Mouse (Mus musculus) urinary bladder, postnatal 25 days (tissue): ENCODE data around the gene Gm12569.

Experiments
- DNase-seq: peaks from one replicate; pipeline ENCODE4 v3.0.0; 2022; ENCODE audit warnings: low spot score

The Gm12569 gene

GRCm38 (mm10) chr11:51220308-51220707 is at the start of gene Gm12569:
Gm12569 (plus strand) TSS chr11:51220473.
- DNase-seq: no peak

- no peak for DNase-seq
These were observed 17.5 kb upstream of the Gm12569 start for GRCm38 (mm10) chr11:51202726-51203125.

GRCm38 (mm10) chr11:51207758-51208157 is 12.5 kb upstream of the Gm12569 start:
- no peak for DNase-seq

GRCm38 (mm10) chr11:51211426-51211825 is 8.8 kb upstream of the Gm12569 start:
- DNase-seq: no peak

- no peak for DNase-seq
These were observed 6.3 kb upstream of the Gm12569 start for GRCm38 (mm10) chr11:51214021-51214420.

GRCm38 (mm10) chr11:51219396-51219980 is 785 bp upstream of the Gm12569 start:
- no peak for DNase-seq

- no peak for DNase-seq
These were observed 6.8 kb downstream of the Gm12569 start for GRCm38 (mm10) chr11:51227104-51227503.

GRCm38 (mm10) chr11:51234626-51235025 is 14.4 kb downstream of the Gm12569 start:
- no peak for DNase-seq

- DNase-seq: no peak
These were observed 22.6 kb downstream of the Gm12569 start for GRCm38 (mm10) chr11:51242897-51243296.

- no peak for DNase-seq
These were observed 36.7 kb downstream of the Gm12569 start for GRCm38 (mm10) chr11:51257006-51257405.

GRCm38 (mm10) chr11:51261680-51262219 is 41.5 kb downstream of the Gm12569 start, which contains the start of gene Clk4:
Clk4 (plus strand) TSS chr11:51261730.
- DNase-seq: no peak

GRCm38 (mm10) chr11:51262342-51263285 is 42.3 kb downstream of the Gm12569 start, which contains the start of gene BC049762:
BC049762 (minus strand) TSS chr11:51263046.
- peak; percentile 99 for DNase-seq

- DNase-seq: peak; percentile 55
These were observed 43.1 kb downstream of the Gm12569 start for GRCm38 (mm10) chr11:51263286-51263831.

GRCm38 (mm10) chr11:51264352-51264751 is 44.1 kb downstream of the Gm12569 start:
- DNase-seq: peak; percentile 19

- DNase-seq: no peak
These were observed 45.1 kb downstream of the Gm12569 start for GRCm38 (mm10) chr11:51265326-51265725.

GRCm38 (mm10) chr11:51274418-51274817 is 54.1 kb downstream of the Gm12569 start:
- no peak for DNase-seq
